Mouse (Mus musculus): ENCODE data around the gene Bik. TPM values are rescaled to one million over a fixed set of nuclear protein-coding genes. Genes with fewer than 3 reads are reported as not detected.
"Not testable (repeated sequence)": the region's sequence is repeated elsewhere in the genome, so short reads cannot be mapped to it uniquely, and the experiment has no call there.

The Bik gene
- 0.47 TPM in 1 of 2 replicates, not detected in the other for total RNA-seq (2017)

GRCm38 (mm10) chr15:83526424-83527091, at the start of gene Bik:
TSS of gene Bik (plus strand) at chr15:83526862.
- ATAC-seq (ENCODE audit: extremely low read depth, insufficient number of reproducible peaks, low FRiP score, poor library complexity, severe bottlenecking), result peak; percentile 5; the same call in 1 of the 2 replicates

- ATAC-seq (ENCODE audit: extremely low read depth, insufficient number of reproducible peaks, low FRiP score, poor library complexity, severe bottlenecking), result no peak
Observed at GRCm38 (mm10) chr15:83478096-83478495, 48.6 kb upstream of the Bik start.

GRCm38 (mm10) chr15:83479818-83480217, 46.8 kb upstream of the Bik start:
- ATAC-seq (ENCODE audit: extremely low read depth, insufficient number of reproducible peaks, low FRiP score, poor library complexity, severe bottlenecking), result no peak

DNA sequence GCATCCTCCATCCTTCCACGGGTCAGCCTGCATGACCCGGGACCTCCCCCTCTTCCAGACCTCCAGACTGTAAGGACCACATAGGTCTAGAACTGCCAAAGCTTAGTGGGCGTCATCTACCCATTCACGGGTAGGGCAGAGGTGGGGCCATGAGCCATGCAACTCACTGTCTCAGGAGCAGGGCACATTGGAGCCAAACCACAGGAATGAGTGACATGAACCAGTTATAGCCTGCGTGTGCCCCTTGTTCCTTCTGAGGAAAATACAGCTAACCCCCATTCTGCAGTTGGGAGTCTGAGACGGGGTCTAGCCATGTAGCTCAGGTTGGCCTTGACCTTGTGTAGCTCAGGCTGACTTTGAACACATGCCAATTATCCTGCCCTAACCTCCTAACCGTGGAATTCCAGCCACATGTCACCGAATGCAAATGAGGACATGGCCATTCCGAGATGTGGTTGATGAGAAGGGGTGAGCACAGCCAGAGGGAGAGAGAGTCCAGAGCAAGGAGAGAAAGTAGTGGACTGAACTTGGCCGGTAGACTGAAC, 45.4 kb upstream of the Bik start:
- no peak for ATAC-seq (ENCODE audit: extremely low read depth, insufficient number of reproducible peaks, low FRiP score, poor library complexity, severe bottlenecking)

GRCm38 (mm10) chr15:83482645-83483224, 43.9 kb upstream of the Bik start:
- no peak for ATAC-seq (ENCODE audit: extremely low read depth, insufficient number of reproducible peaks, low FRiP score, poor library complexity, severe bottlenecking)

DNA sequence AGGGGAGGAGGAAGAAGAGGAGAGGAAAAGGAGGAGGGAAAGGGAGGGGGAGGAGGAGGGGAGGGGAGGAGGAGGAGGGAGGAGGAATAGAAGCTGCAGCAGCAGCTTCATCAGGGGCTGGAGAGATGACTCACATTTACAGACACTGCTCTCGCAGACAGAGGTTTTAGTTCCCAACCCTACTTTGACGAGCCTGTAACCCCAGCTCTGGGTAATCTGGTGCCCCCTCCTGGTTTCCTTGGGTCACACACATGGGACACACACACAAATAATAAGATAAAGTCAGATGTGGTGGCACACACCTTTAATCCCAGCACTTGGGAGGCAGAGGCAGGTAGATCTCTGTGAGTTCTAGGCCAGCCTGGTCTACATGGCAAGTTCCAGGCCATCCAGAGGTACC, 43.2 kb upstream of the Bik start:
- ATAC-seq (ENCODE audit: extremely low read depth, insufficient number of reproducible peaks, low FRiP score, poor library complexity, severe bottlenecking), result peak; percentile 65

- ATAC-seq (ENCODE audit: extremely low read depth, insufficient number of reproducible peaks, low FRiP score, poor library complexity, severe bottlenecking), result no peak
Observed at GRCm38 (mm10) chr15:83484311-83484710, 42.4 kb upstream of the Bik start.

- no peak for ATAC-seq (ENCODE audit: extremely low read depth, insufficient number of reproducible peaks, low FRiP score, poor library complexity, severe bottlenecking)
Observed at GRCm38 (mm10) chr15:83487477-83488115, 39.1 kb upstream of the Bik start.

- ATAC-seq (ENCODE audit: extremely low read depth, insufficient number of reproducible peaks, low FRiP score, poor library complexity, severe bottlenecking), result no peak
Observed at GRCm38 (mm10) chr15:83489471-83489870, 37.2 kb upstream of the Bik start.

GRCm38 (mm10) chr15:83491891-83492290, 34.8 kb upstream of the Bik start:
- no peak for ATAC-seq (ENCODE audit: extremely low read depth, insufficient number of reproducible peaks, low FRiP score, poor library complexity, severe bottlenecking)

DNA sequence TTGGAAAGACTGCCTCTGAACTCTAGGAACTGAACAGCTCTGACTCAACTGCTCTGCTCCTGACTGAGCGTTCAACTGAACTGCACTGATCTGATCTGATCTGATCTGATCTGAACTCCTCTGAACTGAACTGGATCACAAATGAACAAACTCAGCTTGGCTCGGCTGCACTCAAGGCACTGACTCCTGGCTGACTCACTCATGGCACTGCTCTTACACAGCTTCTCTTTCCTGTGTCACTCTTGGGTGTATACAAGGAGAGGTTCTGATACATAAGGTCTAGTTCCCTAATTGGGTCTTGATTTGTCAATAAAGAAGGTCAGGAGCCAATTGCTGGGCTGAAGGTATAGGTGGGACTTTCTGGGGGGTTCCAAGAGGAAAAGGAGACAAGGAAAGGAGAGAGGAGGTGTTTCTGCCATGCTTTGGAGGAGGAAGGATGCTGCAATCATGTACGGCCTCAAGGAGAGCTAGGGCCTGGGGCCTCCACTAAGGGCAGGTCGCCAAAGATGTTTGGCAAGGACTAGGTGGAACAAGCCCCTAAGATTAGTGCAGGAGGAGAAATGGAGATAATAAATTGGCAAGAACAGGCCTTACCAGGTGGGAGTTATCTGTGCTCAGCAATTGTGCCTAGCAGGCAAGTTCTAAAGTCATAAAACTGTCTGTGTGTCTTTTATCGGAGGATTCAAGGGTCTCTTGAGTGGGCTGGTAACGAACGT, 32.6 kb upstream of the Bik start:
- no peak for ATAC-seq (ENCODE audit: extremely low read depth, insufficient number of reproducible peaks, low FRiP score, poor library complexity, severe bottlenecking)

DNA sequence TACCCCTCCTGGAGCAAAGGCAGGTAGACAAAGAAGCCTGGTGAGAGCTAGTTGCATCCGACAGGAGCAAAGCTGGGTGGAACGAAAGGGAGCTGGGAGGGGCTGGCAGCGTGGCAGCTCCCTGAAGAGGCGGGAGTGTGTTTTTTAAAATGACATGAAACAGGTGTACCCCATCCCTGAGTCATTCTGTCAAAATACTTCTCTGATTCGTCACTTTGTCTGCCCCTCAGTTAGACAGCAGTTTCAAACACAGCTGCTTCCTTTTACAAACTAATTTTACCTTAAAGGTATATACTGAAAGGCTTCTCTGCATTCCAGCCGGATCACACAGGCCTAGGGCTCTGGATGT, 32.1 kb upstream of the Bik start:
- no peak for ATAC-seq (ENCODE audit: extremely low read depth, insufficient number of reproducible peaks, low FRiP score, poor library complexity, severe bottlenecking)

DNA sequence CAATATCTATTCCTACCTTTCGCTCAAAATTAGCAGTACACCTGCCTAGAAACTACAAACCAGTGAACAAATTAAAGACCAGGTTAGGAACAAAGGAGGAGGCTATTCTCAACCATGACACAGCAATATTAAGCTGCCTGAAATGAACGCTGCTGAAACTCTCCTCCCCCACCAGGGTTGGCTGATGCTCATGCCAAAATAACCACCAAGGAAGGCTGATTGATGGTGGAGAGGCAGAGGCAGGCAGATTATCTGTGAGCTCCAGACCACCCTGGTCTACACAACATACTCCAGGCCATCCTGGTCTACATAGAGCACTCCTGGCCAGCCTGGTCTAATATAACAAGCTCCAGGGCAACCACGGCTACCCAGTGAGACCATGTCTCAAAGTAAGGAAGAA, 31.5 kb upstream of the Bik start:
- no peak for ATAC-seq (ENCODE audit: extremely low read depth, insufficient number of reproducible peaks, low FRiP score, poor library complexity, severe bottlenecking)

DNA sequence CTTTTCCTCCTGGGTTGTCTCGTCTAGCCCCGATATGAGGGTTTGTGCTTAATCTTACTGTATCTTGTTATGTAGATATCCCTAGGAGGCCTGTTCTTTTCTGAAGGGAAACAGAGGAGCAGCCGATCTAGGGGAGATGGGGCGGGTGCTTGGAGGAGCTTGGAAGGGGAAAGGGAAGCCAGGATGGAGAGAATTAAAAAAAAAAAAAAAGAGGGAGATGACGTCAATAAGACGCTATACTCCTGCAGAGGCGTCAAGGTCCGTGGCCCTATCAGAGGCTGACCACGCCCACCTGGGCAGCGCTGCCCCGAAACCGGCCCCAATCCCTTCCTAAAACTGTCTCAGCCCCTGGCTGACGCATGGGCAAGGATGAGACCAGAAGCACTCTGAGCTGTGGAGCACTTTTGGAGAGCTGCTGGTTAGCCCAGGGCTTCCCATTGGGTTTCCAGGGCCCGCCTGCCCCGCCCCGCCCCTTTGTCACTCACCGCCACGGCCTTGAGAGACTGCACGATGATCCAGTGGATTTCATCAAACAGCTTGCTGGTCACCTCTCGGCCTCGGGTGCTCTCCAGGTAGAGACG, 30.8 kb upstream of the Bik start:
- ATAC-seq (ENCODE audit: extremely low read depth, insufficient number of reproducible peaks, low FRiP score, poor library complexity, severe bottlenecking), result no peak

- ATAC-seq (ENCODE audit: extremely low read depth, insufficient number of reproducible peaks, low FRiP score, poor library complexity, severe bottlenecking), result no peak
Observed at GRCm38 (mm10) chr15:83497299-83497698, 29.4 kb upstream of the Bik start.

GRCm38 (mm10) chr15:83499211-83499755, 27.4 kb upstream of the Bik start:
- ATAC-seq (ENCODE audit: extremely low read depth, insufficient number of reproducible peaks, low FRiP score, poor library complexity, severe bottlenecking), result no peak

- peak; percentile 43 for ATAC-seq (ENCODE audit: extremely low read depth, insufficient number of reproducible peaks, low FRiP score, poor library complexity, severe bottlenecking)
Observed at GRCm38 (mm10) chr15:83500352-83500751, 26.3 kb upstream of the Bik start.

DNA sequence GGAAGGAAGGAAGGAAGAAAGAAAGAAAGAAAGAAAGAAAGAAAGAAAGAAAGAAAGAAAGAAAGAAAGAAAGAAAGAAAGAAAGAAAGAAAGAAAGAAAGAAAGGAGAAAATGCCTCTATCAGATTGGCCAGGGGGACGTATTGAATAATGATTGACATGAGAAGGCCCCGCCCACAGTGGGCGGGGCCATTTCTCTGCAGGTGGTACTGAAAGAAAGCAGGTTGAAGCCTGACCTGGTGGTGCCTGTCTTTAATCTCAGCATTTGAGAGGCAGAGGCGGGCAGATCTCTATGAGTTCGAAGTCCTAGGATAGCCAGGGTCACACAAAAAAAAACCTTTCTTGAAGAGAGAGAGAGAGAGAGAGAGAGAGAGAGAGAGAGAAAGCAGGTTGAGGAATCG, 25.2 kb upstream of the Bik start:
- ATAC-seq (ENCODE audit: extremely low read depth, insufficient number of reproducible peaks, low FRiP score, poor library complexity, severe bottlenecking), result not testable (repeated sequence)

Measured in neutrophil, adult 5-6 weeks (primary cell).